Mouse (Mus musculus): ENCODE results near the gene Cys1.
"Not testable (repeated sequence)": the region's sequence is repeated elsewhere in the genome, so short reads cannot be mapped to it uniquely, and the experiment has no call there.

Gene Cys1

GRCm38 (mm10) chr12:24681286-24682023 is at the start of gene Cys1:
Gene Cys1, minus strand, starts transcription at chr12:24681813.
- peak; percentile 32 for DNase-seq (ENCODE audit: extremely low spot score, low spot score)

- DNase-seq (ENCODE audit: extremely low spot score, low spot score) = no peak
Observed at GRCm38 (mm10) chr12:24724369-24724768, 42.8 kb upstream of the Cys1 start.

GRCm38 (mm10) chr12:24723859-24724258 is 42.2 kb upstream of the Cys1 start:
- no peak for DNase-seq (ENCODE audit: extremely low spot score, low spot score)

GRCm38 (mm10) chr12:24723434-24723833 is 41.8 kb upstream of the Cys1 start:
- DNase-seq (ENCODE audit: extremely low spot score, low spot score) = no peak

GRCm38 (mm10) chr12:24716721-24717301 is 35.2 kb upstream of the Cys1 start:
- DNase-seq (ENCODE audit: extremely low spot score, low spot score) = peak; percentile 58

- DNase-seq (ENCODE audit: extremely low spot score, low spot score) = no peak
Observed at GRCm38 (mm10) chr12:24715268-24715896, 33.8 kb upstream of the Cys1 start.

- DNase-seq (ENCODE audit: extremely low spot score, low spot score) = no peak
Observed at GRCm38 (mm10) chr12:24714579-24715255, 33.1 kb upstream of the Cys1 start.

GRCm38 (mm10) chr12:24712396-24712795 is 30.8 kb upstream of the Cys1 start:
- no peak for DNase-seq (ENCODE audit: extremely low spot score, low spot score)

GRCm38 (mm10) chr12:24710672-24711071 is 29.1 kb upstream of the Cys1 start:
- DNase-seq (ENCODE audit: extremely low spot score, low spot score) = peak; percentile 38

- peak; percentile 56 for DNase-seq (ENCODE audit: extremely low spot score, low spot score)
Observed at GRCm38 (mm10) chr12:24709831-24710508, 28.4 kb upstream of the Cys1 start.

- DNase-seq (ENCODE audit: extremely low spot score, low spot score) = peak; percentile 53
Observed at GRCm38 (mm10) chr12:24709409-24709808, 27.8 kb upstream of the Cys1 start.

GRCm38 (mm10) chr12:24708824-24709218 is 27.2 kb upstream of the Cys1 start:
- DNase-seq (ENCODE audit: extremely low spot score, low spot score) = no peak

- peak; percentile 98 for DNase-seq (ENCODE audit: extremely low spot score, low spot score)
Observed at GRCm38 (mm10) chr12:24707954-24708823, 26.6 kb upstream of the Cys1 start, which contains the start of gene Rrm2. Gene Rrm2, plus strand, starts transcription at chr12:24708241.

- peak; percentile 52 for DNase-seq (ENCODE audit: extremely low spot score, low spot score)
Observed at GRCm38 (mm10) chr12:24707480-24707802, 25.8 kb upstream of the Cys1 start.

GRCm38 (mm10) chr12:24706764-24707479 is 25.3 kb upstream of the Cys1 start:
- peak; percentile 74 for DNase-seq (ENCODE audit: extremely low spot score, low spot score)

GRCm38 (mm10) chr12:24705502-24706263 is 24.1 kb upstream of the Cys1 start:
- no peak for DNase-seq (ENCODE audit: extremely low spot score, low spot score)

- no peak for DNase-seq (ENCODE audit: extremely low spot score, low spot score)
Observed at GRCm38 (mm10) chr12:24703013-24703412, 21.4 kb upstream of the Cys1 start.

GRCm38 (mm10) chr12:24701621-24702020 is 20.0 kb upstream of the Cys1 start:
- DNase-seq (ENCODE audit: extremely low spot score, low spot score) = not testable (repeated sequence)

- DNase-seq (ENCODE audit: extremely low spot score, low spot score) = no peak
Observed at GRCm38 (mm10) chr12:24699578-24699977, 18.0 kb upstream of the Cys1 start.

Data from neural tube, embryonic 10.5 days (tissue).